Mouse (Mus musculus) intestine, embryonic 15.5 days (tissue): Measurements from ENCODE around the gene Mmp2. TPM values are rescaled to one million over a fixed set of nuclear protein-coding genes. Genes with fewer than 3 reads are reported as not detected.
"Not testable (repeated sequence)": the region's sequence is repeated elsewhere in the genome, so short reads cannot be mapped to it uniquely, and the experiment has no call there.

ENCODE experiments used
- ATAC-seq: fragments of 200-750 bp; cut with Nextera tagmentation; 2 replicates; pipeline ENCODE4 v1.8.0; 2017; ENCODE audit warnings: moderate TSS enrichment, moderate library complexity
- H3K27ac ChIP-seq: fragments of 300-500 bp; sonication (generic); 2 replicates; pipeline ENCODE4 v1.5.1; 2015; ENCODE audit warnings: mild to moderate bottlenecking, inconsistent platforms
- H3K27me3 ChIP-seq: fragments of 300-500 bp; sonication (generic); replicated peaks from 2 replicates; pipeline ENCODE4 v1.6.1; 2015; ENCODE audit warnings: inconsistent platforms
- H3K36me3 ChIP-seq: fragments of 300-500 bp; sonication (generic); 2 replicates; pipeline ENCODE4 v1.6.1; 2015; ENCODE audit warnings: inconsistent platforms
- H3K4me1 ChIP-seq: fragments of 300-500 bp; sonication (generic); replicated peaks from 2 replicates; pipeline ENCODE4 v1.6.1; 2015; ENCODE audit warnings: inconsistent platforms
- H3K4me2 ChIP-seq: fragments of 300-500 bp; sonication (generic); replicated peaks from 2 replicates; pipeline ENCODE4 v1.6.1; 2015; ENCODE audit warnings: mild to moderate bottlenecking, inconsistent platforms
- H3K4me3 ChIP-seq: fragments of 300-500 bp; sonication (generic); replicated peaks from 2 replicates; pipeline ENCODE4 v1.5.1; 2015; ENCODE audit warnings: inconsistent platforms
- H3K9ac ChIP-seq: fragments of 300-500 bp; sonication (generic); 2 replicates; pipeline ENCODE4 v1.6.1; 2015; ENCODE audit warnings: inconsistent platforms
- H3K9me3 ChIP-seq: fragments of 300-500 bp; sonication (generic); 2 replicates; pipeline ENCODE4 v1.6.1; 2016; ENCODE audit warnings: inconsistent platforms
- WGBS: fragments of 180-500 bp; shearing (Covaris S2); methylation state at CpG from one replicate; pipeline ENCODE4 v1.1.7; 2015; 5-methylcytosine and 5-hydroxymethylcytosine counted together
- polyA plus RNA-seq: library from polyadenylated mRNA; unstranded; fragments of >200 nt; fragmentation: Nextera tagmentation; extraction: Ambion mirVana; gene quantifications from 2 replicates; pipeline ENCODE4 v1.2.1, GENCODE M21; 2015

The Mmp2 gene
- polyA plus RNA-seq: 150 and 159 TPM in 2 replicates

- H3K27ac ChIP-seq: peak within 1 kb of the TSS; percentile 95
- H3K36me3 ChIP-seq: no peaks in the 10 kb centered on the region
- H3K4me2 ChIP-seq: peak within 1 kb of the TSS; percentile 70
- ATAC-seq: peak; percentile 85
- peak within 1 kb of the TSS; percentile 60 for H3K9ac ChIP-seq
- peaks cover 4% of the 10 kb centered on the region; the same call in 1 of the 2 replicates for H3K4me1 ChIP-seq
- peaks cover 6% of the 10 kb centered on the region; the same call in 1 of the 2 replicates for H3K27me3 ChIP-seq
- 2% methylated on average over 37 of the region's 37 CpGs for WGBS
- no peaks in the 10 kb centered on the region for H3K9me3 ChIP-seq
- H3K4me3 ChIP-seq: peak within 1 kb of the TSS; percentile 51
Observed at GRCm38 (mm10) chr8:92827243-92828034, at the start of gene Mmp2. Gene Mmp2 (plus strand): TSS chr8:92827291.

- no peak for ATAC-seq
- Histone ChIP-seq H3K9me3 (no peaks in the 10 kb centered on the region), H3K36me3 (no peaks in the 10 kb centered on the region), H3K27me3 (no peaks in the 10 kb centered on the region), H3K4me1 (no peaks in the 10 kb centered on the region), H3K27ac (no peak overlapping the region), H3K4me3 (no peak overlapping the region), H3K9ac (no peak overlapping the region), H3K4me2 (no peak overlapping the region)
- WGBS: 25% methylated on average over 3 of the region's 3 CpGs
Observed at GRCm38 (mm10) chr8:92780976-92781375, 46.1 kb upstream of the Mmp2 start.

GRCm38 (mm10) chr8:92783906-92784610 is 43.0 kb upstream of the Mmp2 start:
- ATAC-seq: no peak
- Histone ChIP-seq H3K9ac (no peak overlapping the region), H3K9me3 (no peaks in the 10 kb centered on the region), H3K4me2 (no peak overlapping the region), H3K27me3 (no peaks in the 10 kb centered on the region), H3K27ac (no peak overlapping the region), H3K4me3 (no peak overlapping the region), H3K4me1 (no peaks in the 10 kb centered on the region), H3K36me3 (no peaks in the 10 kb centered on the region)
- 66% methylated on average over 3 of the region's 3 CpGs for WGBS

- Histone ChIP-seq H3K27ac (no peak overlapping the region), H3K27me3 (no peaks in the 10 kb centered on the region), H3K9me3 (no peaks in the 10 kb centered on the region), H3K9ac (no peak overlapping the region), H3K36me3 (no peaks in the 10 kb centered on the region), H3K4me1 (no peaks in the 10 kb centered on the region), H3K4me3 (no peak overlapping the region), H3K4me2 (no peak overlapping the region)
- ATAC-seq: no peak
- WGBS: 64% methylated on average over 3 of the region's 3 CpGs
Observed at GRCm38 (mm10) chr8:92790835-92791234, 36.3 kb upstream of the Mmp2 start.

GRCm38 (mm10) chr8:92791999-92792398 is 35.1 kb upstream of the Mmp2 start:
- H3K4me1 ChIP-seq, H3K4me2 ChIP-seq, ATAC-seq, H3K9ac ChIP-seq, H3K36me3 ChIP-seq, H3K27me3 ChIP-seq, H3K4me3 ChIP-seq, H3K27ac ChIP-seq, H3K9me3 ChIP-seq: not testable (repeated sequence)
- 86% methylated on average over 2 of the region's 2 CpGs for WGBS

- ATAC-seq: no peak
- H3K9ac ChIP-seq: no peak overlapping the region
- no peak overlapping the region for H3K4me2 ChIP-seq
- H3K27ac ChIP-seq: no peak overlapping the region
- no peaks in the 10 kb centered on the region for H3K9me3 ChIP-seq
- H3K36me3 ChIP-seq: no peaks in the 10 kb centered on the region
- 77% methylated on average over 14 of the region's 14 CpGs for WGBS
- no peak overlapping the region for H3K4me3 ChIP-seq
- H3K4me1 ChIP-seq: no peaks in the 10 kb centered on the region
- no peaks in the 10 kb centered on the region for H3K27me3 ChIP-seq
Observed at GRCm38 (mm10) chr8:92793852-92794580, 33.1 kb upstream of the Mmp2 start.

GRCm38 (mm10) chr8:92797527-92797931 is 29.6 kb upstream of the Mmp2 start:
- H3K27ac ChIP-seq: no peak overlapping the region
- H3K9me3 ChIP-seq: no peaks in the 10 kb centered on the region
- H3K4me2 ChIP-seq: no peak overlapping the region
- H3K27me3 ChIP-seq: no peaks in the 10 kb centered on the region
- 90% methylated on average over 7 of the region's 7 CpGs for WGBS
- H3K9ac ChIP-seq: no peak overlapping the region
- no peaks in the 10 kb centered on the region for H3K36me3 ChIP-seq
- H3K4me1 ChIP-seq: no peaks in the 10 kb centered on the region
- H3K4me3 ChIP-seq: no peak overlapping the region
- ATAC-seq: no peak

- Histone ChIP-seq H3K4me3 (no peak overlapping the region), H3K4me1 (no peaks in the 10 kb centered on the region), H3K36me3 (no peaks in the 10 kb centered on the region), H3K27me3 (no peaks in the 10 kb centered on the region), H3K9me3 (no peaks in the 10 kb centered on the region), H3K9ac (no peak overlapping the region), H3K27ac (no peak overlapping the region), H3K4me2 (no peak overlapping the region)
- 84% methylated on average over 11 of the region's 11 CpGs for whole genome bisulfite sequencing
- no peak for ATAC-seq
Observed at GRCm38 (mm10) chr8:92799406-92799805, 27.7 kb upstream of the Mmp2 start.

- no peak overlapping the region for H3K4me3 ChIP-seq
- H3K4me1 ChIP-seq: no peaks in the 10 kb centered on the region
- H3K9me3 ChIP-seq: no peaks in the 10 kb centered on the region
- no peaks in the 10 kb centered on the region for H3K36me3 ChIP-seq
- WGBS: 58% methylated on average over 8 of the region's 8 CpGs
- no peak overlapping the region for H3K27ac ChIP-seq
- no peaks in the 10 kb centered on the region for H3K27me3 ChIP-seq
- H3K9ac ChIP-seq: no peak overlapping the region
- no peak overlapping the region for H3K4me2 ChIP-seq
- no peak for ATAC-seq
Observed at GRCm38 (mm10) chr8:92801231-92801630, 25.9 kb upstream of the Mmp2 start.

GRCm38 (mm10) chr8:92802591-92802990 is 24.5 kb upstream of the Mmp2 start:
- no peak overlapping the region for H3K4me3 ChIP-seq
- H3K36me3 ChIP-seq: no peaks in the 10 kb centered on the region
- H3K4me1 ChIP-seq: no peaks in the 10 kb centered on the region
- H3K9me3 ChIP-seq: no peaks in the 10 kb centered on the region
- no peaks in the 10 kb centered on the region for H3K27me3 ChIP-seq
- ATAC-seq: no peak
- H3K4me2 ChIP-seq: no peak overlapping the region
- H3K9ac ChIP-seq: no peak overlapping the region
- WGBS: 78% methylated on average over 3 of the region's 3 CpGs
- H3K27ac ChIP-seq: no peak overlapping the region

- no peak for ATAC-seq
- 81% methylated on average over 2 of the region's 2 CpGs for WGBS
Observed at GRCm38 (mm10) chr8:92812773-92813172, 14.3 kb upstream of the Mmp2 start.

GRCm38 (mm10) chr8:92815661-92816060 is 11.4 kb upstream of the Mmp2 start:
- no peak overlapping the region for H3K9ac ChIP-seq
- no peak overlapping the region for H3K4me2 ChIP-seq
- H3K27ac ChIP-seq: no peak overlapping the region
- no peak for ATAC-seq
- H3K4me1 ChIP-seq: no peaks in the 10 kb centered on the region
- H3K36me3 ChIP-seq: no peaks in the 10 kb centered on the region
- H3K4me3 ChIP-seq: no peak overlapping the region
- H3K27me3 ChIP-seq: no peaks in the 10 kb centered on the region
- no peaks in the 10 kb centered on the region for H3K9me3 ChIP-seq
- 89% methylated on average over 5 of the region's 5 CpGs for WGBS

More at GRCm38 (mm10) chr8:92812773-92813172, 14.3 kb upstream of the Mmp2 start:
- Histone ChIP-seq H3K9me3 (no peaks in the 10 kb centered on the region), H3K4me3 (no peak overlapping the region), H3K27ac (no peak overlapping the region), H3K4me1 (no peaks in the 10 kb centered on the region), H3K36me3 (no peaks in the 10 kb centered on the region), H3K4me2 (no peak overlapping the region), H3K9ac (no peak overlapping the region), H3K27me3 (no peaks in the 10 kb centered on the region)
